Mouse (Mus musculus) left cerebral cortex, adult 6 months (tissue): Measurements from ENCODE around the gene Mapk13. TPM values are rescaled to one million over a fixed set of nuclear protein-coding genes. Genes with fewer than 3 reads are reported as not detected.

Experiments used
- long read RNA-seq, 2 experiments: library from polyadenylated mRNA; unstranded; transcript quantifications; one replicate each; pipeline ENCODE4 v2.0.0; 2019 to 2020
- polyA plus RNA-seq: library from polyadenylated mRNA; unstranded; fragments of <200 nt; fragmentation: Nextera tagmentation; gene quantifications from 2 replicates; pipeline ENCODE4 v1.2.3, GENCODE M21; 2021

Gene Mapk13
- 1.3 and 1.4 TPM in 2 replicates for polyA plus RNA-seq
- long read RNA-seq, experiment 1, partial matches to known transcripts: 1 of 2 reads
- long read RNA-seq, experiment 1, other reads (novel, unspliced or antisense): 0 of 2 reads
- long read RNA-seq, experiment 2, partial matches to known transcripts: 1 of 2 reads
- long read RNA-seq, experiment 2, other reads (novel, unspliced or antisense): 0 of 2 reads

DNA sequence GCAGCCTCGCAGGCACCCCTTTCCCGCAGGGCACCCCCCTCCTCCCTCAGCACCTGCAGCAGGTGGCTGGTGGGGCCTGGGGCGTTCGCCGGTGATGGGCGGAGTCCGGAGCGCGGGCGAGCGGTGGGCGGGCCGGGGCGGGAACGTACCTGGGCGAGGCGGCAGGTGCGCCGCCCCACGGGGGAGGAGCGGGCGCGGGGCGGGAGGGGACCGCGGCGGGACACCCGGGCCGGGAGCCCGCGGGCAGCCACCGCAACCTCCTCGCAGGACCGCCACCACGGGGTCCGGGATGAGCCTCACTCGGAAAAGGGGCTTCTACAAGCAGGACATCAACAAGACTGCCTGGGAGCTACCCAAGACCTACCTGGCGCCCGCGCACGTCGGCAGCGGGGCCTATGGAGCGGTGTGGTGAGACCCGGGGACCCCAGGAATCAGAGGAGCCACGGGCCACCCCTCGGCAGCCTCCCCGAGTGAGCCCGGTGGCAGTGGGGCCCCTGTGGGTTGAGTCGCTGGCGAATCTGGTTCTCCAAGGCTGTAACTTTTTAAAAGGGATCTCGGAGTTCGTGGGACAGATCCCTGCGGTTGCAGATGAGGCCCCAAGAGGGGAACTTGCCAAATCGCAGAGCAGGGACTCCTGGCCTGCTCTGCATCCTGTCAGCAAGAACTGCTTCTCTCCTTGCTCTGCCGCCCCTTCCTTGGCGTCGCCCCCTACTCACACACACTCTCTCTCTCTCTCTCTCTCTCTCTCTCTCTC, at the start of gene Mapk13:
Mapk13 (plus strand) TSS at position 177 of the 754 bp plus-strand sequence.

DNA sequence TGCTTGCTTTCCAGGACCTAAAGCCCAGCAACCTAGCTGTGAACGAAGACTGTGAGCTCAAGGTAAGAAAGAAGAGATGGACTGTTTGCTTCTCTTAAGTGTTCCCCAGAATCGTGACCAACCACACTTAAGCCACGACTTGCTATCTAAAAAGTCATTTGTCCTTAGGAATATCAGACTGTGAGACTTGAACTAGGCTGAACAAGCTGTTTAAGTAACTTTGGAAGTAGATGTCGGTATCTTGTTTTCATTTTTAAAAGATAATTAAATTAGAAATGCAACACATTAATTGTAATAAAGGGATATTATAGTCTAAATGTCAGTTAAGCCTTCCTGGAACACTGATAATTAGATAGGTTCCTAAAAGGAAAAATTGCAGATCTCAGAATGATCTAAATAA, 43.3 kb upstream of the Mapk13 start, which contains the start of gene AC170998.1:
AC170998.1 (plus strand) TSS at position 301 of the 400 bp plus-strand sequence.

DNA sequence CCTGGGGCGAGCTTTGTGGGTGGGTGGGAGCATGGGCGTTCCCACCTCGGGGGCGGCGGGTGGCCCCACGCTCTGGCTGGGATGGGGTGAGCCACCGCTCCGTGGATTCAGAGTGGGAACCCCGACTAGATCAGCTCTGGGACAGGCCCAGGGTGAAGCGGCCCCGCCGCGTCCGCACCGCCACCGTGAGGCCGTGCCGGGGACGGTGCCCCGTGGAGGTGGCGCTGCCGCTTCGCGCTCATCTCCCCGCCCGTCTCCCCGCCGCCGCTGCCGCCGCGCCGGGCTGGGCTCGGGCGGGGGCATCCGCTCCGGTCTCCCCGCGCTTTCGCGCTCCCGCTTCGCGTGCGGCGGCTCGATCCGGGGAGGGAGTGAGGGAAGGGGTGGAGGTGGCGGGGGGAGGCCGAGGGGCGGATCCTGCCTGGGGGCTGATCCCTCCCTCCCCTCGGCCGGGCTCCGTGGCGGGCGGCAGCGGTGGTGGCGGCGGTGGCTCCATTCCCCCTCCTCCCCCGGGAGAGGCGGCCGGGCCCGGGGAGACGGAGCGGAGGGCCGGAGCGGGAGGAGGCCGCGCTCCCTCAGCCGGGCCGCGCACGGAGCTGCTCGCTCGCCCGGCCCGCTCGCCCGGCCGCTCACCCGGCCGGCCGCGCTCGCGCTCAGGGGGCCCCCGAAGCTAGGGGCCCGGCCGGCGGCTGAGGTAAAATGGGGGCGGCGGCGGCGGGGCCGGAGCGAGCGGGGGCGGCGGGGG, 31.7 kb downstream of the Mapk13 start, which contains the start of gene Brpf3:
Brpf3 (plus strand) TSS at position 420 of the 742 bp plus-strand sequence.

Other genes with a start within 250 kb of the Mapk13 start
- not detected in 2 replicates for gene Armc12, start 238.5 kb upstream of the Mapk13 start, polyA plus RNA-seq
- not detected in 2 replicates for gene Clpsl2, start 219.9 kb upstream of the Mapk13 start, polyA plus RNA-seq
- gene Clps, start 208.5 kb upstream of the Mapk13 start, polyA plus RNA-seq: not detected in 2 replicates
- gene Lhfpl5, start 193.7 kb upstream of the Mapk13 start, polyA plus RNA-seq: 4.6 and 6.6 TPM in 2 replicates
- 50.2 and 68.8 TPM in 2 replicates for gene Srpk1, start 146.6 kb upstream of the Mapk13 start, polyA plus RNA-seq
- 1.4 and 1.9 TPM in 2 replicates for gene Slc26a8, start 79.1 kb upstream of the Mapk13 start, polyA plus RNA-seq
- 11.9 and 30.3 TPM in 2 replicates for gene Mapk14, start 78.0 kb upstream of the Mapk13 start, polyA plus RNA-seq
- not detected in 2 replicates for gene AC170998.1, start 43.2 kb upstream of the Mapk13 start, polyA plus RNA-seq
- gene Brpf3, start 31.8 kb downstream of the Mapk13 start, polyA plus RNA-seq: 3.0 and 4.4 TPM in 2 replicates
- gene Pnpla1, start 89.1 kb downstream of the Mapk13 start, polyA plus RNA-seq: 0.18 and 0.20 TPM in 2 replicates
- 1.8 and 3.4 TPM in 2 replicates for gene 4930539E08Rik, start 146.0 kb downstream of the Mapk13 start, polyA plus RNA-seq
- 0.15 TPM in 1 of 2 replicates, not detected in the other for gene Pxt1, start 174.5 kb downstream of the Mapk13 start, polyA plus RNA-seq
- 22.5 and 23.1 TPM in 2 replicates for gene Kctd20, start 182.7 kb downstream of the Mapk13 start, polyA plus RNA-seq
- 9.9 and 10.0 TPM in 2 replicates for gene Stk38, start 238.7 kb downstream of the Mapk13 start, polyA plus RNA-seq